Mouse (Mus musculus): ENCODE measurements around the gene Vsnl1. TPM values are rescaled to one million over a fixed set of nuclear protein-coding genes. Genes with fewer than 3 reads are reported as not detected.

The Vsnl1 gene
- polyA plus RNA-seq, 1 experiment from 2014 or later = 1.0 TPM

- no peak for ATAC-seq (ENCODE audit: insufficient read depth, low FRiP score)
- H3K4me3 ChIP-seq (replicated peaks; ENCODE audit: low read length) = no peak overlapping the region
Observed at GRCm38 (mm10) chr12:11317671-11318070, 118.7 kb downstream of the Vsnl1 start.

GRCm38 (mm10) chr12:11313840-11314239 is 122.6 kb downstream of the Vsnl1 start:
- H3K9ac ChIP-seq (ENCODE audit: low read length) = no peak overlapping the region
- H3K27me3 ChIP-seq (ENCODE audit: control insufficient read depth, insufficient read depth, low read length) = no peaks in the 10 kb centered on the region
- H3K27ac ChIP-seq (ENCODE audit: low read length) = no peak overlapping the region
- no peaks in the 10 kb centered on the region for H3K4me1 ChIP-seq (ENCODE audit: control insufficient read depth, insufficient read depth, low read length)
- 40% methylated on average over 1 of the region's 1 CpGs for WGBS
- H3K9me3 ChIP-seq (replicated peaks; ENCODE audit: control insufficient read depth, low read length) = no peaks in the 10 kb centered on the region
- no peak overlapping the region for H3K4me3 ChIP-seq (replicated peaks; ENCODE audit: low read length)
- peaks cover 16% of the 10 kb centered on the region for H3K36me3 ChIP-seq (ENCODE audit: control insufficient read depth, insufficient read depth, low read length)
- H3K4me2 ChIP-seq (ENCODE audit: low read depth, low read length) = no peak overlapping the region
- no peak for ATAC-seq (ENCODE audit: insufficient read depth, low FRiP score)

More at GRCm38 (mm10) chr12:11317671-11318070, 118.7 kb downstream of the Vsnl1 start:
- Histone ChIP-seq H3K9me3 (replicated peaks; ENCODE audit: control insufficient read depth, low read length) (no peaks in the 10 kb centered on the region), H3K36me3 (ENCODE audit: control insufficient read depth, insufficient read depth, low read length) (peaks cover 16% of the 10 kb centered on the region), H3K27ac (ENCODE audit: low read length) (no peak overlapping the region), H3K4me2 (ENCODE audit: low read depth, low read length) (no peak overlapping the region), H3K4me1 (ENCODE audit: control insufficient read depth, insufficient read depth, low read length) (no peaks in the 10 kb centered on the region), H3K27me3 (ENCODE audit: control insufficient read depth, insufficient read depth, low read length) (no peaks in the 10 kb centered on the region), H3K9ac (ENCODE audit: low read length) (no peak overlapping the region)
- WGBS = 35% methylated on average over 6 of the region's 6 CpGs

GRCm38 (mm10) chr12:11311106-11311505 is 125.3 kb downstream of the Vsnl1 start:
- Histone ChIP-seq H3K27me3 (ENCODE audit: control insufficient read depth, insufficient read depth, low read length) (no peaks in the 10 kb centered on the region), H3K4me3 (replicated peaks; ENCODE audit: low read length) (no peak overlapping the region), H3K9ac (ENCODE audit: low read length) (no peak overlapping the region), H3K27ac (ENCODE audit: low read length) (no peak overlapping the region), H3K4me1 (ENCODE audit: control insufficient read depth, insufficient read depth, low read length) (no peaks in the 10 kb centered on the region), H3K4me2 (ENCODE audit: low read depth, low read length) (no peak overlapping the region), H3K36me3 (ENCODE audit: control insufficient read depth, insufficient read depth, low read length) (peaks cover 16% of the 10 kb centered on the region), H3K9me3 (replicated peaks; ENCODE audit: control insufficient read depth, low read length) (no peaks in the 10 kb centered on the region)
- no peak for ATAC-seq (ENCODE audit: insufficient read depth, low FRiP score)
- 89% methylated on average over 2 of the region's 2 CpGs for WGBS

GRCm38 (mm10) chr12:11306753-11307645 is 129.4 kb downstream of the Vsnl1 start:
- Histone ChIP-seq H3K9ac (ENCODE audit: low read length) (no peak overlapping the region), H3K36me3 (ENCODE audit: control insufficient read depth, insufficient read depth, low read length) (peaks cover 16% of the 10 kb centered on the region; the same call in 1 of the 2 replicates), H3K4me3 (replicated peaks; ENCODE audit: low read length) (no peak overlapping the region), H3K4me2 (ENCODE audit: low read depth, low read length) (no peak overlapping the region), H3K27ac (ENCODE audit: low read length) (no peak overlapping the region), H3K9me3 (replicated peaks; ENCODE audit: control insufficient read depth, low read length) (no peaks in the 10 kb centered on the region), H3K27me3 (ENCODE audit: control insufficient read depth, insufficient read depth, low read length) (no peaks in the 10 kb centered on the region), H3K4me1 (ENCODE audit: control insufficient read depth, insufficient read depth, low read length) (no peaks in the 10 kb centered on the region)
- no peak for ATAC-seq (ENCODE audit: insufficient read depth, low FRiP score)
- WGBS = 86% methylated on average over 8 of the region's 8 CpGs

- Histone ChIP-seq H3K27me3 (ENCODE audit: control insufficient read depth, insufficient read depth, low read length) (no peaks in the 10 kb centered on the region), H3K9me3 (replicated peaks; ENCODE audit: control insufficient read depth, low read length) (no peaks in the 10 kb centered on the region), H3K27ac (ENCODE audit: low read length) (no peak overlapping the region), H3K9ac (ENCODE audit: low read length) (no peak overlapping the region), H3K4me2 (ENCODE audit: low read depth, low read length) (no peak overlapping the region), H3K4me3 (replicated peaks; ENCODE audit: low read length) (no peak overlapping the region), H3K4me1 (ENCODE audit: control insufficient read depth, insufficient read depth, low read length) (no peaks in the 10 kb centered on the region), H3K36me3 (ENCODE audit: control insufficient read depth, insufficient read depth, low read length) (peaks cover 24% of the 10 kb centered on the region; the same call in 1 of the 2 replicates)
- no peak for ATAC-seq (ENCODE audit: insufficient read depth, low FRiP score)
- WGBS = 92% methylated on average over 1 of the region's 1 CpGs
Observed at GRCm38 (mm10) chr12:11300858-11301257, 135.6 kb downstream of the Vsnl1 start.

GRCm38 (mm10) chr12:11286382-11286781 is 150.0 kb downstream of the Vsnl1 start:
- Histone ChIP-seq H3K9ac (ENCODE audit: low read length) (no peak overlapping the region), H3K36me3 (ENCODE audit: control insufficient read depth, insufficient read depth, low read length) (peaks cover 23% of the 10 kb centered on the region), H3K4me2 (ENCODE audit: low read depth, low read length) (no peak overlapping the region), H3K27ac (ENCODE audit: low read length) (no peak overlapping the region), H3K9me3 (replicated peaks; ENCODE audit: control insufficient read depth, low read length) (no peaks in the 10 kb centered on the region), H3K27me3 (ENCODE audit: control insufficient read depth, insufficient read depth, low read length) (no peaks in the 10 kb centered on the region), H3K4me3 (replicated peaks; ENCODE audit: low read length) (no peak overlapping the region), H3K4me1 (ENCODE audit: control insufficient read depth, insufficient read depth, low read length) (no peaks in the 10 kb centered on the region)
- no peak for ATAC-seq (ENCODE audit: insufficient read depth, low FRiP score)
- WGBS = 84% methylated on average over 2 of the region's 2 CpGs

- Histone ChIP-seq H3K4me2 (ENCODE audit: low read depth, low read length) (no peak overlapping the region), H3K27ac (ENCODE audit: low read length) (no peak overlapping the region), H3K9me3 (replicated peaks; ENCODE audit: control insufficient read depth, low read length) (no peaks in the 10 kb centered on the region), H3K27me3 (ENCODE audit: control insufficient read depth, insufficient read depth, low read length) (no peaks in the 10 kb centered on the region), H3K36me3 (ENCODE audit: control insufficient read depth, insufficient read depth, low read length) (peaks cover 18% of the 10 kb centered on the region; the same call in 1 of the 2 replicates), H3K9ac (ENCODE audit: low read length) (no peak overlapping the region), H3K4me1 (ENCODE audit: control insufficient read depth, insufficient read depth, low read length) (no peaks in the 10 kb centered on the region), H3K4me3 (replicated peaks; ENCODE audit: low read length) (no peak overlapping the region)
- 85% methylated on average over 2 of the region's 2 CpGs for WGBS
- ATAC-seq (ENCODE audit: insufficient read depth, low FRiP score) = no peak
Observed at GRCm38 (mm10) chr12:11281584-11281983, 154.8 kb downstream of the Vsnl1 start.

GRCm38 (mm10) chr12:11279886-11280285 is 156.5 kb downstream of the Vsnl1 start:
- H3K36me3 ChIP-seq (ENCODE audit: control insufficient read depth, insufficient read depth, low read length) = peaks cover 15% of the 10 kb centered on the region; the same call in 1 of the 2 replicates
- no peaks in the 10 kb centered on the region for H3K9me3 ChIP-seq (replicated peaks; ENCODE audit: control insufficient read depth, low read length)
- 87% methylated on average over 3 of the region's 3 CpGs for WGBS
- no peak overlapping the region for H3K4me3 ChIP-seq (replicated peaks; ENCODE audit: low read length)
- H3K27ac ChIP-seq (ENCODE audit: low read length) = no peak overlapping the region
- no peaks in the 10 kb centered on the region for H3K4me1 ChIP-seq (ENCODE audit: control insufficient read depth, insufficient read depth, low read length)
- H3K4me2 ChIP-seq (ENCODE audit: low read depth, low read length) = no peak overlapping the region
- H3K27me3 ChIP-seq (ENCODE audit: control insufficient read depth, insufficient read depth, low read length) = no peaks in the 10 kb centered on the region
- no peak for ATAC-seq (ENCODE audit: insufficient read depth, low FRiP score)
- H3K9ac ChIP-seq (ENCODE audit: low read length) = no peak overlapping the region

GRCm38 (mm10) chr12:11277207-11277606 is 159.2 kb downstream of the Vsnl1 start:
- Histone ChIP-seq H3K27ac (ENCODE audit: low read length) (no peak overlapping the region), H3K36me3 (ENCODE audit: control insufficient read depth, insufficient read depth, low read length) (peaks cover 14% of the 10 kb centered on the region; the same call in 1 of the 2 replicates), H3K4me3 (replicated peaks; ENCODE audit: low read length) (no peak overlapping the region), H3K9me3 (replicated peaks; ENCODE audit: control insufficient read depth, low read length) (no peaks in the 10 kb centered on the region), H3K27me3 (ENCODE audit: control insufficient read depth, insufficient read depth, low read length) (no peaks in the 10 kb centered on the region), H3K4me2 (ENCODE audit: low read depth, low read length) (no peak overlapping the region), H3K4me1 (ENCODE audit: control insufficient read depth, insufficient read depth, low read length) (no peaks in the 10 kb centered on the region), H3K9ac (ENCODE audit: low read length) (no peak overlapping the region)
- 94% methylated on average over 6 of the region's 6 CpGs for WGBS
- no peak for ATAC-seq (ENCODE audit: insufficient read depth, low FRiP score)
